Mouse (Mus musculus): ENCODE data around the gene Syt12.

GRCm38 (mm10) chr19:4502701-4503100, 25.5 kb upstream of the Syt12 start:
- no peak for TF ChIP-seq POLR2AphosphoS5 (IDR thresholded peaks at IDR 0.05; ENCODE audit: insufficient replicate concordance, low read depth, low read length)
- no peak for TF ChIP-seq TAL1 (conservative IDR thresholded peaks at IDR 0.05; ENCODE audit: low read depth, low read length)

Measured in G1E (cell line).